Mouse (Mus musculus): ENCODE results near the gene Krt5. TPM values are rescaled to one million over a fixed set of nuclear protein-coding genes. Genes with fewer than 3 reads are reported as not detected.

The Krt5 gene
- total RNA-seq, 2 experiments from 2014 or later, result not detected

Small RNA genes lying within 50 kb of the gene (microRNA-seq; reads per million reads assigned to microRNA genes)
- gene Gm44323, result 0 reads per million in 2 experiments
- 0 reads per million in 2 experiments for gene Gm44342
- gene Gm44383, result 0 reads per million in 2 experiments

Other genes starting within 250 kb of the Krt5 start
- gene Krt81, start 249.1 kb downstream of the Krt5 start, total RNA-seq (2021), result not detected
- not detected for gene Krt86, start 239.4 kb downstream of the Krt5 start, total RNA-seq (2021)
- gene Krt83, start 221.4 kb downstream of the Krt5 start, total RNA-seq (2021), result not detected
- gene Gm49425, start 195.6 kb downstream of the Krt5 start, total RNA-seq (2021), result not detected
- not detected for gene Krt84, start 180.1 kb downstream of the Krt5 start, total RNA-seq (2021)
- gene Krt82, start 162.2 kb downstream of the Krt5 start, total RNA-seq (2021), result not detected
- not detected for gene Krt90, start 149.9 kb downstream of the Krt5 start, total RNA-seq (2021)
- gene Krt75, start 139.0 kb downstream of the Krt5 start, total RNA-seq (2021), result not detected
- gene Gm5414, start 84.7 kb downstream of the Krt5 start, total RNA-seq (2021), result not detected
- gene Gm5478, start 65.5 kb downstream of the Krt5 start, total RNA-seq (2021), result not detected
- gene Krt6b, start 32.6 kb downstream of the Krt5 start, total RNA-seq (2021), result not detected
- not detected for gene Krt6a, start 18.6 kb downstream of the Krt5 start, total RNA-seq (2021)
- gene Krt71, start 30.2 kb upstream of the Krt5 start, total RNA-seq (2021), result not detected
- gene Krt72, start 73.6 kb upstream of the Krt5 start, total RNA-seq (2021), result not detected
- 1 to 10 TPM; 1.7 TPM for gene Krt73, start 89.4 kb upstream of the Krt5 start, total RNA-seq (2021)
- under 1 TPM; 0.28 to 0.67 TPM for gene Krt2, start 105.3 kb upstream of the Krt5 start, total RNA-seq (2021)
- 1 to 10 TPM; 1.7 to 2.6 TPM for gene Krt1, start 137.9 kb upstream of the Krt5 start, total RNA-seq (2021)
- gene Krt77, start 156.8 kb upstream of the Krt5 start, total RNA-seq (2021), result 10 to 100 TPM; 13.4 to 16.9 TPM
- gene Krt76, start 180.0 kb upstream of the Krt5 start, total RNA-seq (2021), result not detected
- gene Krt4, start 211.8 kb upstream of the Krt5 start, total RNA-seq (2021), result not detected
- gene Krt79, start 227.4 kb upstream of the Krt5 start, total RNA-seq (2021), result not detected
- not detected for gene Krt78, start 241.4 kb upstream of the Krt5 start, total RNA-seq (2021)

Measured in left cerebral cortex, adult 18-20 months (tissue).